Mouse (Mus musculus): ENCODE measurements around the gene Sigmar1.
A peak's percentile ranks its signal among the peaks of the same experiment; 100 is the strongest.

Sigmar1 gene

DNA sequence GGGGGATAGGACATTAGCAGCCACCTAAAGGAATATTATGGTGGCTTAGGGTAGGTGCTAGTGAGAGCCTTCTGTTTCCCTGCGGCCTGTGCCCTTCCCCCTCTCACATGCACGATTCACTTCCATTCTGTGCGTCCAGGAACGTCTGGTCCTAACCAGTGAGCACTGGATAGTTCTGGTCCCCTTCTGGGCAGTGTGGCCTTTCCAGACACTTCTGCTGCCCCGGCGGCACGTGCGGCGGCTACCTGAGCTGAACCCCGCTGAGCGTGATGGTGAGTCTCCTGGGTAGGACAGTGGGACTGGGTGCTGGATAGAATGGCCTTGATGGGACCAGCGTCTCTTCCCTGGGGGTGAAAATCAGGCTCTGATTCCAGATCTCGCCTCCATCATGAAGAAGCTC lies 1.4 kb upstream of the Sigmar1 start:
- DNase-seq (ENCODE audit: low read depth, low spot score) = no peak

DNA sequence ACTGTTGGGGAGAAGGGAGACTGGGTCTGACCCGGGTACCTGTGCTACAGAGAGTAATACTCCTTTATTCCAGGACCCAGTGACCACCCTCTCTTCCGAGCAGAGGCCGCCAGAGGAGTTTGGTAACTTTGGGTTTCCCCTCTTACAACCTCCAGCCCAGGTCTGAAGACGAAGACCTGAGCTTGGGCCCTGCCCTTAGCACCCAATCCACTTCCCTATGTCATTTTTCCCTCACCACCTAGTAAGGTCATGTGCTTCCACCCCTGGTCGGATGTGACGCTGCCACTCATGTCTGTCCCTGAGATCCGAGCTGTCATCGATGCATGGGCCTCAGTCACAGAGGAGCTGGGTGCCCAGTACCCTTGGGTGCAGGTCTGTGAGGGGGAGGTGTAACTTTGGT lies 483 bp upstream of the Sigmar1 start:
- no peak for DNase-seq (ENCODE audit: low read depth, low spot score)

DNA sequence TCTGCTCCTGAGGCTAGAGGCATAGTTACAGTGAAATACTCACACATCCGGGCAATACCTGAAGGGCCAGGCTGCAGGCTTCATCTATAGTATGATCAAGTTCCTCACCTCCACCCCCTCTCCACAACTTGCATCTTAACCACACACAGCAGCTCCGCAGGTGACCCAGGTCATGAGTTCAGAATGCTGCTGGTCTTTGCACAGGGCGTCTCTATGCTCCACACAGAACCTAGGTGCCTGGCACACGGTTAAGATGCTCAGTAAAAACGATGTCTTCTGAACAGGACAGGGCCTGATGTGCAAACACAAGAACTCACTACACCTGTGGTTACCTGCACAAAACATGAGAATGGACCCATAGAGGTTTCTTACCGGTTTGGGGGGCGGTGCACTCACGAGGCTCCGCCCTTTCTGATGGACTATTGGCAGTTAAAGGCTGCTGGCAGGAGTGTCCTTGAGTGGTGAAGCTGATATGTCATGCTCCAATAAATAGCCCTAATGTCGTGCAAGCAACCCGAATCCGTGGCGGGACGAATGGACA lies 1.1 kb downstream of the Sigmar1 start, which contains the start of gene Galt:
Gene Galt (plus strand): TSS at position 432 of the 541 bp plus-strand sequence.
- DNase-seq (ENCODE audit: low read depth, low spot score) = no peak

DNA sequence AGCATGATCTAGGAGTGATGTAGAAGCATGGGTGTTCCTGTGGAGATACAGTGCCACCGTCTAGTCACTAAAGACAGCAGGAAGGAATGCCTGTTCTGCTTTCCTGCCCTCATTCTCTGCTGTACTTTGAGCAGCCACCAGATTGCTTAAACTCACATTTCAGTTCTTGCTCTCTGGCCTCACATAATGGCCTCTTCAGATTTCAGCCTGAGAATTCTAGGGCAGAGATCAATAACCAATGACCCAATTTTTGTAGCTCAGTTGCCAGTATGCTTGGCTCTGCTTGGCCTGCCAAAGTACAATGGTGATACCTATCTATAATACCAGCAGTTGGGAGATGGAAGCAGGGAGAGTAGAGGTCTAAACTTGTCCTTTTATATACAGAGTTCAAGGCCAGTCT lies 10.9 kb downstream of the Sigmar1 start:
- DNase-seq (ENCODE audit: low read depth, low spot score) = no peak

DNA sequence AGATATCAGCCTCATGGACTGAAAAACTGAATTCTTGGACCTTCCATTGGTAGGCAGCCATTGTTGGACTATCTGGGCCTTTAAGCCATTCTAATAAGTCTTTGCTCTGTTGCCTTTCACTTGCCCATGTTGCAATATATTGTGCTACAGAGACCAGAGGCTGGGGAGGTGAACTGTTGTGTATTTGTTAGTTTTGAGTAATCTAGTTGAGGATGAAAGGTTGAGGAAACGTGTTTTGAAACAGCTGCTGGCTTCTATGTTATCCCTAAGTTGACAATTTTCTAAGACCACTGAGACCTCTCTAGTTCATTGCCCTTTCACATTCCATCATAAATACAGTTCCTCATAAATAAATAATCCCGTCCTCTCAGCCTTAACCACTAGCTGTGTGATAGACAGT lies 11.8 kb downstream of the Sigmar1 start:
- no peak for DNase-seq (ENCODE audit: low read depth, low spot score)

DNA sequence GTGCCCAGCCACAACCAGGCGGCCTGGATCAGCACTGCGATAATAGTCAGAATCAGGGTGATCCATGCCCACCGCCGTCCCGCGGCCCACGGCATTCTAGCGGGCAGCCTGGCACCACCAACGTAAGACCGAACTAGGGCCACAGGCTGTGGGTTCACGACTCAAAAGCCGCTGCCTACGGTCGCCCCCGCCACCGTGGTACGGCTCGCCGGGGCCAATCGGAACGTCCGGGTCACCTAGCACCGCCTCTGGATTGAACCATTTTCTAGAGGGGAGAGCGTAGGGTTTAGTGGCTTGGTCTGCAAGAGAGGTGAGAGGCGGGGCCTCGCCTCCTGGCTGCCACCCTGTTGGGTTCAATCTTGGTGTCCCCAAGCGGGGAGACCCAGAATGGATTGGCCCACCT lies 14.8 kb downstream of the Sigmar1 start:
- DNase-seq (ENCODE audit: low read depth, low spot score) = peak; percentile 88

DNA sequence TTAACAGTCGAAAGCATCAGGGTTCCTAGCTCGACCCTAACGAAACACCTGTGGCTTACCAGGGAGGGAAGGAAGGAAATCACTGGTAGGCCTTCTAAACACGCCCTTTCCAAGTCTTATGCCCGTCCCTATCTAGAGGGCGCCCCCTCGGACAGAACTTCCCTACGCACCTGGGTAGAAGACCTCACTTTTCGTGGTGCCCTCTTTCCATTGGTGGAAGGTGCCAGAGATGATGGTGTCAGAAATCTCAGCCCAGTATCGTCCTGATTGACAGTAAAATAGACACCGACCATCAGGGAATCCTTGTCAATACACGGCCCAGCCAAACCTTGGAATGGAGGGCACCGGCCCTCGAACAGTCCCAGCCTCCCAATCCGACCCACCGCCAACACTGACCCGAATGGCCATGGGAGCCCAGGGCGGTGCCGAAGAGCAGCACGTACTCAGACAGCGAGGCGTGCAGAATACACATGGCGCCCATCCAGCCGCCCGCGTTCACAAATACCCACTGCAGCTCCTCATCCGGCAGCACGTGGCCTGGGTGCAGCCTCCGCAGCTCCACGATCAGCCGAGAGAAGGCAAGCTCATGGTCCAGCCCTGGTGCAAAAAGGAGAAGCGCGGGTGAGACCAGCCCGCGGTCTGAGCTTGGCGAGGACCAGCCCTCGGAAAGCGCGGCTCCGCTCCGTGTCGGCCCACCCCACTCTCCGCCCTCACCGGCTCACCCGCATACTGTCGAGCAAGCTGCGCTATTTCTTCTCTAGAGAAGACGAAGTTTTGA lies 15.4 kb downstream of the Sigmar1 start:
- no peak for DNase-seq (ENCODE audit: low read depth, low spot score)

DNA sequence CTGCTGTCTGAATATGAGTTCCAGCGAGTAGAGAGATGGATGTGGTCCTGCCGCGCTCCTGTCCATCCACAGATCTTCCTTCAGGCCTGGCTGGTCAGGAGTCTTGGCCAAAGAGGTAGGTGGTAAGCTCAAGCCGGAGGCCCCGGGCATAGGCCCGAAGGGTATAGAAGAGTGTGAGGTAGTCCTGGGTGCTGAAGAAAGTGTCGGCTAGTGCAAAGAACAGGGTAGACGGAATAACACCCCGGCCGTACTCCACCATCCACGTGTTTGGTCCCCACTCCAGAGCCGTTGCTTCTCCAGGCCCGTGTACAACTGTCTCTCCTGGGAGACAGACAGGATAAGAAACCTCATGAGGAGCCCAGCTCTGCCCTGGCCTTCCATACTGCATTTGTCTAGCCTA lies 16.7 kb downstream of the Sigmar1 start:
- DNase-seq (ENCODE audit: low read depth, low spot score) = no peak

DNA sequence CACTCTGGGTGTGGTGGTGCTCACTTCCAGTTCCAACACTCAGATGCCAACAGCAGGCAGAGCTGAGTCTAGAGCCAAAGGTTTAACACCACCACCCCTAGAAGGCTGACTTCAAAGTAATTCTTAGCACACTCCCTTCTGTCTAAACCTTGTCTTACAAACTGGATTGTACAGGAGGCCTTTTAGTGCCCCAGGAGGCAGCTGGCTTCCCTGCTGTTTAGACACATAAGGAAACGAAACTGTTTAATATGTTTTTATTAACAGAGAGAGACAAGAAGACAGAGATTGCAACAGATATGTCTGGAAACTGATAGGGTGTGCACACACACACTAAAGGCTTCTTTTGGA lies 17.7 kb downstream of the Sigmar1 start:
- DNase-seq (ENCODE audit: low read depth, low spot score) = no peak

DNA sequence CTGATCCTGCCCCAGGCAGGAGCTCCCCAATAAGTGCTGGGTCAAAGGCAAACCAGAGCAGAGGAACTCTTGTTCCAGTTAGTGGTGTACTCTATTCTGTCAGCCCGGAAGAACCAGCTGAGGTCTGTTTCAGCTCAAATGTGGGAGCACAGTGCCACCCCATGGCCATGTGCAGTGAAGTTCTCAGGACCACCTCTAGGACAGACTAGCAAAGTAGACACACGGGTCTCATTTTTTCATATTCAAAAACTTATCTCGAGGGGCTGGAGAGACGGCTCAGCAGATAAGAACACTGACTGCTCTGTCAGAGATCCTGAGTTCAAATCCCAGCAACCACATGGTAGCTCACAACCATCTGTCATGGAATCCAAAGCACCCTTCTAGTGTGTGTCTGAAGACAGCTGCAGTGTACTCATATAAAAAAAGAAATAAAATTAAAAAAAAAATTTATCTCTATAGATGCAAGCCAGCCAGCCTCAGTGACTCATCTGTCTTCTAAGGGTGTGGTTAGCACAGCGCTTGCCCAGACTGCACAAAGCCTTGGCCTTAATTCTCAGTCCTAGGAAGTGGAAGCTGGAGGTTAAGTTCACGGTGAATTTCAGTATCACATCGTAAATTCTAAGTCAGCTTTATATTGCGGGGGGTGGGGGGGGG lies 18.2 kb downstream of the Sigmar1 start:
- peak; percentile 40 for DNase-seq (ENCODE audit: low read depth, low spot score)

DNA sequence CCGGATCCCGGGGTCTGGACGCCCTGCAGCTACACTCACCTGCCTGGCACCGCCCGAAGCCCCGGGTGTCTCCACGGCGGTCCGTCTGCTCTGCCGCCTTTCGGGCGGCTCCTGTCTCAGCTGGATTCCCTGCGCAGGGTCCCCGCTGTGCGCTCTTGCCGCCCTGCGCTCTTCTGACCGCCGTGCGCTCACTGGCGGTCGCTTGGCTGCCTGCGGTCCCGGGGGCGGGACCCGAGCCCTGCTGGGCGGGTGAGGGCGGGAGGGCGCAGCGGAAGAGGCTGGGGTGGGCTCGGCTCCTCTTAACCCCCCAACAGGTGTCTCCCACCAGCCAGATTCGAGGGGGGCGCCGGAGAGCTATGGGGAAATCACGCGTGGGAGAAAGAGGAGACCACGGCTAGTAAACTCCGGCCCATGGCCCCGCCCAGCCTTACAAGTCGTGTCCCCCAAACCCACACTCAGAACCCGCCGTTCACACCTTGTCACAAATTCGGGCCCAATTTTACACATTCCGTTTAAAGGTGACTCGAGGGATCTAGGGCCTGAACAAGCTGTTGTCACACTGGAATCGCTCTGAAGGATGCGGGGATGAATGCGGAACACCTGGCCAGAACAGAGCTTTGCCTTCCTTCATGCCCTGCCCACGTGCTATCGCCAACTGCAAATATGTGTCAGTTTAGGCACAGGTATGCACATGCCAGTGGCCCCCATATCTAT lies 24.7 kb downstream of the Sigmar1 start, which contains the start of gene Arid3c:
Gene Arid3c (minus strand): TSS at position 91 of the 714 bp plus-strand sequence.
- DNase-seq (ENCODE audit: low read depth, low spot score) = no peak

DNA sequence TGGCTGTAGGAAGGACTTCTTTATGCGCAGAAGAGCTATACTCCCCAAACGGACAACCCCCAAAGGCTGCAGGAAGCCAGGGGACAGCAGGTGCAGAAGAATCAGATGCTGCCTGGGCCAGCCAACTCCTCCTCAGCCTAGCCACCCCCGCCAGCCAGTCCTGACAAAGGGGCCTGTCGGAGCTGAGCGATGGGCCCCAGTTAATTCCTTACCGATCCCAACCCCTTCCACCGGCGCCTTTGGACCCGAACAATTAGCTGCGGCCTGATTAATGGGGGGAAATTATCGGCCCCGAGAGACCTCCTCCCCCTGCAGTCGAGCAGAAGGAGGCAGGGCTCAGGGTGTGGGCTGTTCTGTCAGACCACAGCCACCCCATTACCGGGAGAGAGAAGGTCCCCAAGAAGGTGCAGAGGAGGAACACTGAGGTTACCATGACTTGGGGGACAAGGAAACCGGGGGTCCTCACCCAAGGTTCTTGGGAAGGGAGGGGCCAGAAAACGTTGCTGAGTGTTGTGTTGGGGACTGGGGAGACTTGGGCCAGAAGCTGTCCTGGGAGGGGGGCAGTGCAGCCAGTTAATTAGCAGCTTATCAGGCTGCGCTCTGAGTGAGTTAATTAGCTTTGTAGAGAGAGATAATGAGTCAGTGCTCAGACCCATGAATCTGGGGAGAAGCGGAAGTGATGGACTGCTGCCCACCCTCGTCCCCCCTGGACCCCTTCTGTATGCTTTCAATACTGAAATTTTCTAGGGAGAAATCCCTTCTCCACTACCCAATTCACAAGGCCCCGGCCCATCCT lies 28.9 kb downstream of the Sigmar1 start:
- no peak for DNase-seq (ENCODE audit: low read depth, low spot score)

DNA sequence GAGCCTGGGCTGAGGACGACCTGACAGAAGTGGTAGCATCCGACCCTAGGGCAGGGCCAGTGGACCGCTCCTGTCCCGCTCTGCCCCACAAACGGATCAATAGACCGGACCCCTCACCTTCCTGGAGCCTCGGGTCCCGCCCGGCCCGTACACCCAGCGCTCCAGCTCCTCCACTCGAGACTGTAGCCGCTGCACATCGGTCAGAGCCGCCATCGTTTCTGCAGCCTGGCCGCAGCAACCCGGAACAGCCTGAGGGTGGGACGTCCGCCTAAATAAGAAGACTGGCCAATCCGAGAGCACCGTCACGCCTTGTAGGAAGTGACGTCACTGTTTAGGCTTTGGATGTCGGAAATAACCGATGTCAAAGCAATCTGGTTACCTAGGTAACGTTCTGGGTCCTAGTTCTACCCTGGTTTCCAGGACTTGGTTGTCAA lies 33.0 kb downstream of the Sigmar1 start, which contains the start of gene Dctn3:
Gene Dctn3 (minus strand): TSS at position 253 of the 434 bp plus-strand sequence.
- DNase-seq (ENCODE audit: low read depth, low spot score) = peak; percentile 95

DNA sequence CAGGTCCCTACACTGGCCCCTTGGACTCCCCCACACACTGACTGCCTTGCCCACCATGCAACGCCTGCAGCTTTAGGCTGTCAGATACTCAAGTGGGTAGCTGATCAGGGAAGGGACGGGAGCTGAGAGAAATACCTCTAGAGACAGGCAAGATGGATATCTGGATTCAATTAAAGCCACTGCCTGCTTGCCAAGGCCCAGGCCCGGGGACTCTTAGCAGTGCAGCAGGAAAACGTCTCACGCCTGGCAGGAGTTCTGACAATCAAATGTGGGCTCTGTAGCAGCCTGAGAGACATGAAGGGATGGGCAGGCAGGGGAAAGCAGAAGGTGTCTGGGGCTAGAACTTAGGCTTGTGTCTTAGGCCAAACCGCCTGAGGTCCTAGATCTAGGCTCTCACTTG lies 39.1 kb downstream of the Sigmar1 start:
- DNase-seq (ENCODE audit: low read depth, low spot score) = no peak

DNA sequence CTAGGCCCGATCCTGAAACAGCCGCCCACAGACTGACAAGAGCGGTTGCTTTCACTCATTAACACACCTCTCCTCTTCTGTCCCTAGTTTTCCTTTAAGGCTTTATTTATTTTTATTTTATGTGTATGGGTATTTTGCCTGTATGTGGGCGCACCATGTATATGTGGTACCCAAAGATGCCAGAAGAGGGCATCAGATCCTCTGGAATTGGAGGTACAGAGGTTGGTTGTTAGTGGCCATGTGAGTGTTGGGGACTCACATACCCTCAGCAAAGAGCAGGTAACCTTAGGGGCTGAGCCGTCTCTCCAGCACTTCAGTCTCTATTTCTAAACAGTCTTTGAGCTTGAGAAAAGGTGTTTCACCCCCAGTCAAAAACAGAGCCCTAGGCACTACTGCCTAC lies 40.4 kb downstream of the Sigmar1 start:
- DNase-seq (ENCODE audit: low read depth, low spot score) = no peak

DNA sequence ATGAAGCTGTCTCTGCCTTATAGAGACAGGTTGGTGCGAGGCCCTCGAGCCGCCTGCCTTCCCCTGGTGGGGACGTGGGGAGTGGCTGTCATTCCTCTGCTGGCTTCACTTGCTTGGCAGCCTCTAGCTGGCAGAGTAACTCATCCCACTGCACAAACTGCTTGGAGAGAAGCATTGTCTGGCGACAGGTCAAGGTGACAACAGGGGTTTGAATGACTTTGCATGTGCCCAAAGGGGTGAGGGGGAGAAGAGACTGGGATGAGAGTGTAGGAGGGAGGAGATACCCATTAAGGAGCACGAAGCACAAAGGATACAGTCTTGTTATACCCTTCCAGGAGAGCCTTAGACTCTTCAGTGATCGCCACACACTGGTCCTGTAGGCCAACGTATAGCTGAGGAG lies 40.9 kb downstream of the Sigmar1 start:
- DNase-seq (ENCODE audit: low read depth, low spot score) = no peak

DNA sequence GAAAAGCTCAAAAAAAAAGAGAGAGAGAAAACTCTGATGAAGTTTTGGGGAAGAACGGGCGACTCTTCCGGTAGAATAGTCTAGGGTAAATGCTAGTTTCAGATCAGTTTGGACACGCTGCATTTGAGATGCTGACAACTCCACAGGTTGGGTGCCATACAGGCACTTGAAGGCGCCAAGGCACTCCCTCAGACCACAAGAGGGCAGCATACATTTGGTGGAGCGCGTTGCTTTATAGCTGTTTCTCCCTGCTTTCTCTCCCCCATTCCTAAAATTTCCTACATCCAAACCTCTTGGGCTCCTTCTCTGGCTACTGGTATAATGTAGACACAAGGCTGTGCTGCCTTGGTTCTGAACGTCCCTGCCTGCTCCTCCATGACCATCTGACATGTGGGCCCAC lies 41.7 kb downstream of the Sigmar1 start:
- no peak for DNase-seq (ENCODE audit: low read depth, low spot score)

DNA sequence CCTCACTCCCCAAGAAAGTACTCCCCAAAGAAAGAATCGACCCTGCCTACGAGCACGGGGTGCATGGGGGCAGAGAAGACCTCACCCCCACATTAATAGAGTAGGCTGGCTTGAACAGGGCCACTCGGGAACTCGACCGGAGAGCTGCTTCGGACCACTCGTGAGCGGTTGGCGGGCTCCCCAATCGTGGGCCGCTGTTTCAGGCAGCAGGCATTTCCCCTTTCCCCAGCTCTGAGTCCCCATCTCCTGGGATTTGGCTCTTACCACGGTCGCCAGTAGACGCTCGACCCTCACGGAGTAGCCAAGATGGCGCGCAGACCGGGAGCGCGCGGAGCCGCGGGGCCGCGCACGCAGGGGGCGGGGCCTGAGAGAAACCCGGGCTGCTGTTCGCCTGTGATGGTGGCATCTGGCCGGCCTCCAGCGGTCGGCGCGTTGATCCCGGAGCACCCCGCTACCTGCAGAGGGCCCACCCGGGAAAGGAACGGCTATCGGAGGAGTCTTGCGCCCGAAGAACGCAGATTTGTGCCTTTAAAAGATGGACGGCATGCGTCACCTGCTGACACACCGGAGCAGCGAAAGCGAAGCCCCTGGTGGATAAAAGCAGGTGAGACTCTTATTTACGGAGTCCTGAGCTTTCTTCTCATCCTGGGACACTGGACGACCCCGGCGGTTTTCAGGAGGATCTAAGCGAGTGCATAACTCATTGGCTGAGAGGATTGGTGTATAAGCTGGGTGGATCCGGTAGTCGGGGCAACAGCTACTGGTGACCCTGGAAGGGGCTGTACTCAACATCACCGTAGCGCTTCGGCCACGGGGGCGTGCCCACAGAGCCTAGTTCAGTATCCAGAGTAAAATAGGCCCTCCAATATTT lies 42.5 kb downstream of the Sigmar1 start, which contains the start of gene Rpp25l:
Gene Rpp25l (minus strand): TSS at position 338 of the 871 bp plus-strand sequence.
- no peak for DNase-seq (ENCODE audit: low read depth, low spot score)

DNA sequence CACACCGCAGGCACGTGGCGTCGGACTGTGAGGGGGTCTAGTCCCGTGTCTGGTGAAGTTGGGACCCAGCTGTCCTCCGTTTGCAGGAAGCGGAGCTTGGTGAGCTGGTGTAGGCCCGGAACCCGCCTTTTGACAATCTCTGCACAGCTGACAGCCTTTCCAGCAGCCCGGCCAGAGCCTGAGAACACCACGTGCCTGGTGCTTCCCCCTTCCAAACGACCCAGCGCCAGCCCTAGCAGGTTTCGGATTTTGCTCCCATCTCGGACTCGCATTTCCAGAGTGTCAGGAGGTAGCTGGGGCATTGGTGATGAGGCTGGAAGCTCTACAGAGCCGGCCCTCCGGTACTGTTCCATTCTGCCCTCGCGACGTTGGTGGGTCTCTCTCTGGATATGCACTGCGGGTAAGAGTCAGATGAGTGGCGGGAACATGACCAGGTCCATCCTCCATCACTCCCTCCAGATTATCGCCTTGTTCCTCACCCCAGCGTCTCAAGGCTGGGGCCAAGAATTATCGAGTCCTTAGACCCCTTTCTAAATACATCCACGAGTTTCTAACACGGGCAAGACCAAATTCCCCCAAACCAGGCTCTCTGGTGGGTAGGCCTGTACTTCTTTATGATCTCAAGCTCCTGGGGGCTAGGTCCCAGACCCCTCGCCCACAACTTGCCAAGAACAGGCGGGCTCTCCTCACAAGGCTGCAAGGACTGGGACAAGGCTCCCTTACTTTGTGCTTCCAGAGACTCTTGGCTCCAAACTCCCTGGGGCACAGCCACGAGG lies 43.3 kb downstream of the Sigmar1 start:
- DNase-seq (ENCODE audit: low read depth, low spot score) = no peak
